Mouse (Mus musculus) forebrain, embryonic 16.5 days (tissue): ENCODE results near the gene Ssc5d. TPM values are rescaled to one million over a fixed set of nuclear protein-coding genes. Genes with fewer than 3 reads are reported as not detected.
"Not testable (repeated sequence)": the region's sequence is repeated elsewhere in the genome, so short reads cannot be mapped to it uniquely, and the experiment has no call there.

Source experiments
- ATAC-seq: fragments of 200-750 bp; cut with Nextera tagmentation; 2 replicates; pipeline ENCODE4 v1.8.0; 2017; ENCODE audit warnings: mild to moderate bottlenecking, moderate library complexity
- H3K27ac ChIP-seq: fragments of 300-500 bp; sonication (generic); 2 replicates; pipeline ENCODE4 v1.5.1; 2014; ENCODE audit warnings: low read length, control low read depth
- H3K27me3 ChIP-seq: fragments of 300-500 bp; sonication (generic); replicated peaks from 2 replicates; pipeline ENCODE4 v1.6.1; 2014; ENCODE audit warnings: low read length; ENCODE audit not compliant: control insufficient read depth, insufficient read depth
- H3K36me3 ChIP-seq: fragments of 300-500 bp; sonication (generic); 2 replicates; pipeline ENCODE4 v1.6.1; 2014; ENCODE audit not compliant: control insufficient read depth, insufficient read depth
- H3K4me1 ChIP-seq: fragments of 300-500 bp; sonication (generic); replicated peaks from 2 replicates; pipeline ENCODE4 v1.6.1; 2014; ENCODE audit warnings: low read length; ENCODE audit not compliant: control insufficient read depth, insufficient read depth
- H3K4me2 ChIP-seq: fragments of 300-500 bp; sonication (generic); 2 replicates; pipeline ENCODE4 v1.6.1; 2014; ENCODE audit warnings: mild to moderate bottlenecking, low read length, control low read depth
- H3K4me3 ChIP-seq: fragments of 300-500 bp; sonication (generic); replicated peaks from 2 replicates; pipeline ENCODE4 v1.5.1; 2014; ENCODE audit warnings: mild to moderate bottlenecking, low read length, control low read depth
- H3K9ac ChIP-seq: fragments of 300-500 bp; sonication (generic); replicated peaks from 2 replicates; pipeline ENCODE4 v1.6.1; 2014; ENCODE audit warnings: low read depth, low read length, control low read depth
- H3K9me3 ChIP-seq: fragments of 300-500 bp; sonication (generic); 2 replicates; pipeline ENCODE4 v1.6.1; 2016; ENCODE audit warnings: low read length; ENCODE audit not compliant: control insufficient read depth
- WGBS: fragments of 180-500 bp; shearing (Covaris S2); extraction: QIAGEN DNeasy Blood & Tissue Kit; methylation state at CpG from one replicate; pipeline ENCODE4 v1.1.7; 2014; 5-methylcytosine and 5-hydroxymethylcytosine counted together
- polyA plus RNA-seq: library from polyadenylated mRNA; unstranded; fragments of >200 nt; fragmentation: Nextera tagmentation; extraction: Ambion mirVana; gene quantifications from 2 replicates; pipeline ENCODE4 v1.2.1, GENCODE M21; 2015

Ssc5d gene
- 0.34 and 0.39 TPM in 2 replicates for polyA plus RNA-seq

- Histone ChIP-seq H3K9ac (peak within 1 kb of the TSS; percentile 42), H3K4me2 (no peak within 1 kb of the TSS; the same call in 1 of the 2 replicates), H3K27me3 (no peaks in the 10 kb centered on the region), H3K9me3 (no peaks in the 10 kb centered on the region), H3K4me1 (peaks cover 49% of the 10 kb centered on the region), H3K27ac (peak within 1 kb of the TSS; percentile 98), H3K36me3 (peaks cover 3% of the 10 kb centered on the region; the same call in 1 of the 2 replicates), H3K4me3 (no peak within 1 kb of the TSS)
- WGBS, result 10% methylated on average over 6 of the region's 6 CpGs
- ATAC-seq, result no peak
These were observed at the start of gene Ssc5d for GRCm38 (mm10) chr7:4925441-4926381. Gene Ssc5d (plus strand): TSS chr7:4925785.

- Histone ChIP-seq H3K27ac (no peak within 1 kb of the TSS), H3K27me3 (no peaks in the 10 kb centered on the region), H3K4me1 (peaks cover 12% of the 10 kb centered on the region), H3K4me3 (peak within 1 kb of the TSS; percentile 51), H3K4me2 (peak within 1 kb of the TSS; percentile 68), H3K9me3 (no peaks in the 10 kb centered on the region), H3K36me3 (no peaks in the 10 kb centered on the region), H3K9ac (peak within 1 kb of the TSS; percentile 46)
- peak; percentile 100 for ATAC-seq
- WGBS, result under 1% methylated on average over 22 of the region's 22 CpGs
These were observed 48.8 kb upstream of the Ssc5d start, which contains the start of gene Isoc2a for GRCm38 (mm10) chr7:4876753-4877221. Gene Isoc2a (plus strand): TSS chr7:4877153.

- Histone ChIP-seq H3K4me2 (peak overlapping the region; percentile 68), H3K4me3 (peak overlapping the region; percentile 51), H3K9me3 (no peaks in the 10 kb centered on the region), H3K27ac (no peak overlapping the region), H3K27me3 (no peaks in the 10 kb centered on the region), H3K4me1 (peaks cover 12% of the 10 kb centered on the region), H3K36me3 (no peaks in the 10 kb centered on the region), H3K9ac (peak overlapping the region; percentile 46)
- 5% methylated on average over 11 of the region's 11 CpGs for WGBS
- no peak; the same call in 1 of the 2 replicates for ATAC-seq
These were observed 48.4 kb upstream of the Ssc5d start for GRCm38 (mm10) chr7:4877226-4877625.

- Histone ChIP-seq H3K4me3 (no peak overlapping the region), H3K27ac (no peak overlapping the region), H3K9me3 (no peaks in the 10 kb centered on the region), H3K4me2 (no peak overlapping the region), H3K27me3 (no peaks in the 10 kb centered on the region), H3K36me3 (no peaks in the 10 kb centered on the region), H3K4me1 (peaks cover 12% of the 10 kb centered on the region), H3K9ac (no peak overlapping the region)
- no peak for ATAC-seq
These were observed 47.4 kb upstream of the Ssc5d start for GRCm38 (mm10) chr7:4878186-4878585.

GRCm38 (mm10) chr7:4879036-4879435 is 46.5 kb upstream of the Ssc5d start:
- not testable (repeated sequence) for H3K9ac ChIP-seq, H3K4me3 ChIP-seq, H3K36me3 ChIP-seq, H3K27ac ChIP-seq, H3K27me3 ChIP-seq, H3K9me3 ChIP-seq, ATAC-seq, H3K4me2 ChIP-seq
- 91% methylated on average over 1 of the region's 1 CpGs for WGBS
- peaks cover 12% of the 10 kb centered on the region for H3K4me1 ChIP-seq

GRCm38 (mm10) chr7:4886680-4887079 is 38.9 kb upstream of the Ssc5d start:
- no peak for ATAC-seq
- Histone ChIP-seq H3K36me3 (no peaks in the 10 kb centered on the region), H3K9ac (no peak overlapping the region), H3K27me3 (no peaks in the 10 kb centered on the region), H3K27ac (no peak overlapping the region), H3K4me1 (no peaks in the 10 kb centered on the region), H3K4me2 (no peak overlapping the region), H3K9me3 (no peaks in the 10 kb centered on the region), H3K4me3 (no peak overlapping the region)
- 64% methylated on average over 4 of the region's 4 CpGs for WGBS

GRCm38 (mm10) chr7:4895186-4895585 is 30.4 kb upstream of the Ssc5d start:
- H3K27ac ChIP-seq, result no peak overlapping the region
- H3K4me3 ChIP-seq, result no peak overlapping the region
- H3K27me3 ChIP-seq, result no peaks in the 10 kb centered on the region
- H3K36me3 ChIP-seq, result no peaks in the 10 kb centered on the region
- no peak overlapping the region for H3K4me2 ChIP-seq
- H3K4me1 ChIP-seq, result peaks cover 10% of the 10 kb centered on the region
- H3K9me3 ChIP-seq, result no peaks in the 10 kb centered on the region
- ATAC-seq, result no peak
- H3K9ac ChIP-seq, result no peak overlapping the region
- 64% methylated on average over 11 of the region's 11 CpGs for WGBS

GRCm38 (mm10) chr7:4898851-4899648 is 26.5 kb upstream of the Ssc5d start:
- ATAC-seq, result peak; percentile 51
- Histone ChIP-seq H3K4me3 (peak overlapping the region; percentile 37), H3K4me1 (peaks cover 10% of the 10 kb centered on the region), H3K27ac (no peak overlapping the region; the same call in 1 of the 2 replicates), H3K36me3 (no peaks in the 10 kb centered on the region), H3K4me2 (peak overlapping the region; percentile 57), H3K27me3 (no peaks in the 10 kb centered on the region), H3K9ac (peak overlapping the region; percentile 20), H3K9me3 (no peaks in the 10 kb centered on the region)
- WGBS, result 24% methylated on average over 16 of the region's 18 CpGs
